Mouse (Mus musculus): ENCODE measurements around the gene Nek8. TPM values are rescaled to one million over a fixed set of nuclear protein-coding genes. Genes with fewer than 3 reads are reported as not detected.

Gene Nek8
- polyA plus RNA-seq, 1 experiment from 2014 or later = 16.7 TPM

DNA sequence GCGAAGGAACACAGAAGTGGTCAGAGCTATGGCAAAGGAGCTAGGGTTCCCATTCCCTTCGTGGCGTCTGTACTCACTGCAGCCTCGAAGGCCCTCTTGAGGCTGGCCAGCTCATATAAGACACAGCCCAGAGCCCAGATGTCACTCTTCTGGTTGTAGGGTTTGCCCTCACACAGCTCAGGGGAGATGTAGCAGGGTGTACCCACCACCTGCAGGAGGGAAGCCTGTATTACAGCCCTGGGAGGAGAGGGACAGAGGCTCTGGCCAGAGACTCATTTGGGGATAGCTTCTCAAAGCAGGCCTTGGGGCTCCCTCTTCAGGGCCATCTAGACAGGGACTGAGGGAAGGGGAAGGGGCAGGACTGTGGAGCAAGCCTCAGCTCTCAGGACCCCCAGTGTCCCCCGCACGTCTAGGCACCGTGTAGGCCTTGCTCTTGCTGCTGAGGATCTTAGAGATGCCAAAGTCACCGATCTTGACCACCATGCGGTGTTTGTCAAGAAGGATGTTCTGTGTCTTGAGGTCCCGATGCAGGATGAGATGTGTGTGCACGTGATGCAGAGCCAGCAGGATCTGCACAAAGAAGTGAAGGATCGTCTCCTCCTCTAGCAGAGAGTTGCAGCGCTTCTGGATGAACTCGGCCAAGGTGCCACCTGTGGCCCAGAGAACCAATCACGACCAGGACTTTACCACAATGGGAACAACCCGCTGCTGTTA, 4.3 kb downstream of the Nek8 start:
- H3K9me3 ChIP-seq (replicated peaks; ENCODE audit: control insufficient read depth, low read length) = no peaks in the 10 kb centered on the region
- H3K4me3 ChIP-seq (replicated peaks; ENCODE audit: low read length) = no peak overlapping the region
- WGBS = 82% methylated on average over 16 of the region's 16 CpGs
- H3K9ac ChIP-seq (ENCODE audit: low read length) = no peak overlapping the region
- H3K36me3 ChIP-seq (ENCODE audit: control insufficient read depth, insufficient read depth, low read length) = no peaks in the 10 kb centered on the region
- no peak overlapping the region for H3K4me2 ChIP-seq (ENCODE audit: low read depth, low read length)
- no peaks in the 10 kb centered on the region for H3K27me3 ChIP-seq (ENCODE audit: control insufficient read depth, insufficient read depth, low read length)
- no peak overlapping the region for H3K27ac ChIP-seq (ENCODE audit: low read length)
- peaks cover 15% of the 10 kb centered on the region for H3K4me1 ChIP-seq (ENCODE audit: control insufficient read depth, insufficient read depth, low read length)
- no peak for ATAC-seq (ENCODE audit: insufficient read depth, low FRiP score)

DNA sequence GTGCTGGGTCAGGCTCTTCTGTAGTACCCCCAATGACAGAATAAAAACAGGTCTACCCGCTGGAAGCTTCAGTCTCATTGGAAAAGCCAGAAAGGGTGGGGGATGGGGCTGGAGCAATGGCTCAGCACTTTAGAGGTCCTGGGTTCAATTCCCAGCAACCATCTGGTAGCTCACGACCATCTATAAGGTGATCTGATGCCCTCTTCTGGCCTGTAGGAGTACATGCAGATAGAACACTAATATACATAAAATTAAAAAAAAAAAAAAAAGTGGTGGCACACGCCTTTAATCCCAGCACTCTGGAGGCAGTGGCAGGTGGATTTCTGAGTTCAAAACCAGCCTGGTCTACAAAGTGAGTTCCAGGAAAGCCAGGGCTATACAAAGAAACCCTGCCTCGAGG, 5.1 kb downstream of the Nek8 start:
- no peak overlapping the region for H3K4me3 ChIP-seq (replicated peaks; ENCODE audit: low read length)
- no peak overlapping the region for H3K4me2 ChIP-seq (ENCODE audit: low read depth, low read length)
- no peaks in the 10 kb centered on the region for H3K9me3 ChIP-seq (replicated peaks; ENCODE audit: control insufficient read depth, low read length)
- no peaks in the 10 kb centered on the region for H3K27me3 ChIP-seq (ENCODE audit: control insufficient read depth, insufficient read depth, low read length)
- H3K4me1 ChIP-seq (ENCODE audit: control insufficient read depth, insufficient read depth, low read length) = peaks cover 10% of the 10 kb centered on the region
- WGBS = 77% methylated on average over 4 of the region's 4 CpGs
- no peak for ATAC-seq (ENCODE audit: insufficient read depth, low FRiP score)
- no peak overlapping the region for H3K27ac ChIP-seq (ENCODE audit: low read length)
- H3K36me3 ChIP-seq (ENCODE audit: control insufficient read depth, insufficient read depth, low read length) = no peaks in the 10 kb centered on the region
- no peak overlapping the region for H3K9ac ChIP-seq (ENCODE audit: low read length)

DNA sequence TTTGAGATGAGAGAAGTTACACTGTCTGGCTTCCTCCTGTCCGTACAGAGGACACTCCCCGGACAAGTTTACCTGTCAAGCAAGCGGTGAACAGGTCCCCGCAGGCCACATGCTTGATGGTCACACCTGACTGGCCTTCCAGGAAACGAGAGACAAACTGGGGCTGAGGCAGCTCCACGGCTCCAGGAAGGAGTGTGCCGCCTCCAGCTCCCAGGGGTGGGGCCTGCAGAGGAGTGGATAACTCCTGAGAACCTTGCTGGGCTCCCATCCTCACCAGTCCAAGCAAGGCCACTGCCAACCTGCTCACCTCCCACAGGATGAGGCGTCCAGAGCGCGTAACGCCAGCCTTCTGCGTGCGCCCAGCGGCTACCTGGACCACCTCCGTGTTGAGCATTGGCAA, 6.2 kb downstream of the Nek8 start:
- no peak for ATAC-seq (ENCODE audit: insufficient read depth, low FRiP score)
- no peak overlapping the region for H3K9ac ChIP-seq (ENCODE audit: low read length)
- H3K36me3 ChIP-seq (ENCODE audit: control insufficient read depth, insufficient read depth, low read length) = no peaks in the 10 kb centered on the region
- WGBS = 79% methylated on average over 15 of the region's 15 CpGs
- H3K4me1 ChIP-seq (ENCODE audit: control insufficient read depth, insufficient read depth, low read length) = peaks cover 17% of the 10 kb centered on the region
- no peaks in the 10 kb centered on the region for H3K27me3 ChIP-seq (ENCODE audit: control insufficient read depth, insufficient read depth, low read length)
- no peak overlapping the region for H3K4me3 ChIP-seq (replicated peaks; ENCODE audit: low read length)
- no peak overlapping the region for H3K27ac ChIP-seq (ENCODE audit: low read length)
- no peaks in the 10 kb centered on the region for H3K9me3 ChIP-seq (replicated peaks; ENCODE audit: control insufficient read depth, low read length)
- H3K4me2 ChIP-seq (ENCODE audit: low read depth, low read length) = no peak overlapping the region

DNA sequence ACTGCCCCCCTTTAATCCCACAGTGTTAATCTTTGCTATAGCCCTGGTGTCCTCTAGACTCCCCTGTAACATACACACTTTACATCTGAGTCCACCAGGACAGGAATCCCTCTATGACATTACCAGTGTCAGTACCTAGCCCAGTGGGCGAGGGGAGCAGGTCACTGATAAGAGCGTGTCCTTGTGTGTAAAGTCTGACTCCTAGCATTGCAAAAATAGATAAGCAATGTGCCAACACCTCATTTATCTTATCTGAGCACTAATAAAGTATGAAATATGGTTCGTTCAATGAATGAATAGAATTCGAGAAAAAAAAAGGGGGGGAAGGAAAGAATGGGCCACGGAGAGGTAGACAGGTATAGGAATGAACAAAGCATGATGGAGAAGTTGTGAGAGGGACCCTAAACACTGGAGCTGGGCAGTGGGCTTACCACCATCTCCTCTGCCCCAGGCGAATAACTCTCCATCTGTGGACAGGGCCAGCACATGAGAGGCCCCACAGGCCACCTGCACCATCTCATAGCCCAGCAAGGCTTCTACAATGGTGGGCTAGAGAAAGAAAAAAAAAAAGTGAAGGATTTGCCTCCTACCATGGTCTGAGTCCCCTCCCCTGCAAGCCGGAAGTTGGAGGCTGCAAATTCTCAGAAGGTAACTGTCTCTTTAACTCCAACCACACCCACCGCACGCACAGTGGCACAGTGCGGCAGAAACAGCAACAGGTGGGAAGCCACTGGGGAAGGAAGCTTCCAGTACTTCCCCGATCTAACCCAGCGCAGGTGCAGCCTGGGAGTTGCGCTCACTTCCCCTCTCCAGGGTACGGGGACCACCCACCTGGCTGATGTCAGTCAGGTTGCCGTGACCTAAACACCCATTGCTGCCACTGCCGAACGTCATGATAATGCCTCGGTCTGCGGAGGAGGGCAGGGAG, 7.7 kb downstream of the Nek8 start:
- Histone ChIP-seq H3K27ac (ENCODE audit: low read length) (peak overlapping the region; percentile 36), H3K4me2 (ENCODE audit: low read depth, low read length) (peak overlapping the region; percentile 44), H3K36me3 (ENCODE audit: control insufficient read depth, insufficient read depth, low read length) (no peaks in the 10 kb centered on the region), H3K4me3 (replicated peaks; ENCODE audit: low read length) (peak overlapping the region; percentile 20), H3K27me3 (ENCODE audit: control insufficient read depth, insufficient read depth, low read length) (no peaks in the 10 kb centered on the region), H3K9me3 (replicated peaks; ENCODE audit: control insufficient read depth, low read length) (no peaks in the 10 kb centered on the region), H3K4me1 (ENCODE audit: control insufficient read depth, insufficient read depth, low read length) (peaks cover 17% of the 10 kb centered on the region), H3K9ac (ENCODE audit: low read length) (no peak overlapping the region)
- 43% methylated on average over 19 of the region's 19 CpGs for WGBS
- no peak for ATAC-seq (ENCODE audit: insufficient read depth, low FRiP score)

DNA sequence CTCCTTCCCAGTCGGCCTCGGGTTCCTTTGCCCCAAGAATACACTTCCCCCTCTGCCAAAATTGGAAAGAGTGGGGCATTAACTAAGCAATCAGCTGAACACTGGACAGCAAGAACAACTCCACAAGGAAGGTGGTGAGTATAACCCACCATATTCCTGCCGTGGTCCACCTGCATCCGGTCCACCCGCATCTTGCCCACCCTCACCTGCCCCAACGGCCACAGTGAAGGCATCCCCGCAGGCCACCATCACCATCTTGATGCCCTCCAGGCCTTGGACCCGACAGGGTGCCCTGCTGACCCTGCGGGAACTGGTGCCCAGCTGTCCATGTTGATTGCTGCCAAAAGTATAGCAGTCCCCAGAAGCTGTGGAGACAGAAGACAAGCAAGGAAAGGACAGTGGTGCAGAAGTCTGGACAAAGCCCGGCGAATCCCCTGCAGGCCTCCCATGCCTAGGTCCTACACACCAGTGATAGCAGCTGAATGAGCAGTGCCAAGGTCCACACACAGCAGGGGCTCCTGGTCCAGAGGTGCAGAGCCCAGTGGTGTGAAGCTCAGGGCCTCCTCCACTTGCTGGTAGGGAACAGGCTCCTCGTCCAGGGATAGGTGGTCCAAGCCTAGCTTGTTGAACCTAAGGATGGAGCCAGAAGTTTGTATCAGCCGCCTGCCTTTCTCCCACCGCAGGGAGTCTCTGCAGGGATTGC, 9.1 kb downstream of the Nek8 start:
- H3K36me3 ChIP-seq (ENCODE audit: control insufficient read depth, insufficient read depth, low read length) = no peaks in the 10 kb centered on the region
- no peak overlapping the region for H3K9ac ChIP-seq (ENCODE audit: low read length)
- H3K9me3 ChIP-seq (replicated peaks; ENCODE audit: control insufficient read depth, low read length) = no peaks in the 10 kb centered on the region
- H3K27ac ChIP-seq (ENCODE audit: low read length) = 0 out of 2 replicates have a peak overlapping the region, but pooled peaks have one; percentile 14
- no peaks in the 10 kb centered on the region for H3K27me3 ChIP-seq (ENCODE audit: control insufficient read depth, insufficient read depth, low read length)
- no peak overlapping the region for H3K4me2 ChIP-seq (ENCODE audit: low read depth, low read length)
- 91% methylated on average over 14 of the region's 14 CpGs for WGBS
- H3K4me1 ChIP-seq (ENCODE audit: control insufficient read depth, insufficient read depth, low read length) = peaks cover 27% of the 10 kb centered on the region
- ATAC-seq (ENCODE audit: insufficient read depth, low FRiP score) = no peak
- H3K4me3 ChIP-seq (replicated peaks; ENCODE audit: low read length) = no peak overlapping the region

DNA sequence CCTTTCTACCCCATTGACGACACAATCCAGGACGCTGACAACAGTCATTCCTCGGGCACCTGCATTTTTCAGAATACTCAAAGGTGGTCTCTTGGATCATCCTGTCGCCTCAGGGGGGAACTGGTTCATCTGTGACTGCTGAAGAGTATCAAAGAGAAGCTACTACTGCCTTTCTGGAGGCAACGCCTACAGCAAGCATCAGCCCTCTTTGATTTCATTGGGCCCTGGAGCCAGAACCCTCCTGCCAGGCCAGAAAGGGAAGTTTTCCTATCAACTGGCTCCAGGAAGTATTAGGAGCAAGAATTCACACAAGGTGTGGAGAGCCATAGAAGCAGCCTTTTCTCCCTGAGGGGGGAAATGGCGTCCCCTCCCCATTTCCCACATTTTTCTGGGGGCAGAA, 9.8 kb downstream of the Nek8 start:
- H3K9me3 ChIP-seq (replicated peaks; ENCODE audit: control insufficient read depth, low read length) = no peaks in the 10 kb centered on the region
- peaks cover 3% of the 10 kb centered on the region; the same call in 1 of the 2 replicates for H3K36me3 ChIP-seq (ENCODE audit: control insufficient read depth, insufficient read depth, low read length)
- H3K4me2 ChIP-seq (ENCODE audit: low read depth, low read length) = peak overlapping the region; percentile 94; the same call in 1 of the 2 replicates
- no peak overlapping the region for H3K4me3 ChIP-seq (replicated peaks; ENCODE audit: low read length)
- H3K4me1 ChIP-seq (ENCODE audit: control insufficient read depth, insufficient read depth, low read length) = peaks cover 33% of the 10 kb centered on the region
- WGBS = 59% methylated on average over 6 of the region's 6 CpGs
- no peak overlapping the region for H3K9ac ChIP-seq (ENCODE audit: low read length)
- no peaks in the 10 kb centered on the region for H3K27me3 ChIP-seq (ENCODE audit: control insufficient read depth, insufficient read depth, low read length)
- H3K27ac ChIP-seq (ENCODE audit: low read length) = peak overlapping the region; percentile 99; the same call in 1 of the 2 replicates
- ATAC-seq (ENCODE audit: insufficient read depth, low FRiP score) = no peak

DNA sequence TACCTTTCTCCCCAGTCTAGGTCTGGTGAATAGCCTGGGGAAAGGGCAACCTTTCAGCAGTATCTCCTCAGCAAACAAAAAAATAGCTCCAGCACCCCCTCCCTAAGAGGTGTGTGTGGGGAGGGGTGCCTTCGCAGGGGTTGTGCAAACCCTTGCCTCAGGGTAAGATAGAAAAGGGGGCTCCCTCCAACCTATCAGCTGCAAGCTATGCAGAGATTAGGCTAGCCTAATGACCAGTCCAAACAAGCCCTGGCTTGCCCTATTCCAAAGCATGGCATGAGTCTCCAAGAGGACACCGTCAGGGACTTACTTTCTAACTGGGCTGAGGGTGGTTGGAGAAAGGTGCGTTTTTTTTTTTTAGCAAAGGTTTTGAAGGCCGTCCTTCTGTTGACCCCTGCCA, 10.3 kb downstream of the Nek8 start:
- H3K27me3 ChIP-seq (ENCODE audit: control insufficient read depth, insufficient read depth, low read length) = no peaks in the 10 kb centered on the region
- peak overlapping the region; percentile 99 for H3K27ac ChIP-seq (ENCODE audit: low read length)
- H3K4me2 ChIP-seq (ENCODE audit: low read depth, low read length) = peak overlapping the region; percentile 94
- peaks cover 33% of the 10 kb centered on the region for H3K4me1 ChIP-seq (ENCODE audit: control insufficient read depth, insufficient read depth, low read length)
- H3K4me3 ChIP-seq (replicated peaks; ENCODE audit: low read length) = peak overlapping the region; percentile 100
- no peaks in the 10 kb centered on the region for H3K9me3 ChIP-seq (replicated peaks; ENCODE audit: control insufficient read depth, low read length)
- ATAC-seq (ENCODE audit: insufficient read depth, low FRiP score) = no peak
- peaks cover 5% of the 10 kb centered on the region; the same call in 1 of the 2 replicates for H3K36me3 ChIP-seq (ENCODE audit: control insufficient read depth, insufficient read depth, low read length)
- peak overlapping the region; percentile 98 for H3K9ac ChIP-seq (ENCODE audit: low read length)
- 46% methylated on average over 4 of the region's 4 CpGs for WGBS

DNA sequence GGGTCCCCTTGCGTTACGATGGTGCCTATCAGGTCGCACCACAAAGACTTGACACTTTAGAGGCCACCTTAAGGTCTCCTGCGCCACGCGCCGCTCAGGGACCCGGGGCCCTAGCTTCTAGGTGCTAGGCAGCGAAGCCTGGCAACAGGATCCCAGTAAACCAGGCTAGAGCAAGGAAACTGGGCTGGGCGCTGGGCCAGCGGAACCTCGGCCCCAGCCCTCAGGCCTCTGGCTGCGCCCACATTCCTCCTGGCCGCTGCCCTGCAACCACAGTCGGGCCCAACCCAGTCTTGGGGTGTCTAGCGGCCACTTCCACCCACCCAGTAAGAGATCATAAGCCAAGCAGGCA, 10.7 kb downstream of the Nek8 start:
- Histone ChIP-seq H3K4me2 (ENCODE audit: low read depth, low read length) (peak overlapping the region; percentile 94), H3K9ac (ENCODE audit: low read length) (peak overlapping the region; percentile 98), H3K9me3 (replicated peaks; ENCODE audit: control insufficient read depth, low read length) (no peaks in the 10 kb centered on the region), H3K4me1 (ENCODE audit: control insufficient read depth, insufficient read depth, low read length) (peaks cover 33% of the 10 kb centered on the region), H3K27me3 (ENCODE audit: control insufficient read depth, insufficient read depth, low read length) (no peaks in the 10 kb centered on the region), H3K4me3 (replicated peaks; ENCODE audit: low read length) (peak overlapping the region; percentile 100), H3K27ac (ENCODE audit: low read length) (peak overlapping the region; percentile 99), H3K36me3 (ENCODE audit: control insufficient read depth, insufficient read depth, low read length) (peaks cover 9% of the 10 kb centered on the region)
- peak; percentile 12; the same call in 1 of the 2 replicates for ATAC-seq (ENCODE audit: insufficient read depth, low FRiP score)
- 3% methylated on average over 16 of the region's 16 CpGs for WGBS

All from stomach, embryonic 16.5 days (tissue).